Mouse (Mus musculus): ENCODE results near the gene Tap2.

Gene Tap2

DNA sequence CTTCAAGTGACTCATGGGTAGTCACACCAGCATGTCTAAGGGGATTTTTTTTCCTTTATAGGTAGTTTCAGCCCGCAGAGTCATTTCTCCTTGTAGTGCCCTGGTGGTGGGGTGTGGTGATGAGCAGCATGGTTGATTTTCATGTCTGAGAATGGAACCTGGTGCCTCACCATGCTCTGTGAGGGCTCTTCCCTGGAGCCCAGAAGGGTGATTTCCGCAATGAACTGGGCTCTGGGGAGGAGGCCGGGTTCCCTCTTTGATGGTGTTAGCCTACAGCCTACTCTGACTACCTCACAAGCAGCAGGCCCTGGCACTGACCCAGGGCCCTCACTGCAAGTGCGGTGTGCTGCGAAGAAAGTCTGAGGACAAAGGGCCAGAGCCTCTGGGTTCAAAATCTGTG lies at the start of gene Tap2:
Tap2 (plus strand) TSS at position 84 of the 400 bp plus-strand sequence.
- in situ Hi-C loops (cut with MboI, MseI), result no loop called here

DNA sequence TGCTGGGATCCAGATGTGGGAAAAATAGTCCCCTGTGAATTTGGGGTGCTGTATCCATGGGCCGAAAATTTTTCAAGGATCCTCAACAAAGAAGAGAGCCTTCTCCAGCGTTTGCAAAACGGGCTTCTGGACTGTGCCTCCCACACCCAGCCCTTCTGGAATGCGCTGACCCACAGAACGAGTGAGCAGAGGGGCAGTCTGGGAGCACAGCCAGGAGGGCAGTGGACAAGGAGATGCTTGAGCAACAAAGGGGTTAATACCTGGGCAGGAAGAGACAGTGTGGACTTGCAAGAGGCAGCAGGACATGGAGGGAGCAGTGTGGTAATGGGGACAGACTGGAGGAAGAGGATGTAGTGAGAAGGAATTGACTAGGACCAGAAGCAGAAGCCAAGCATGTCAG lies 47.8 kb upstream of the Tap2 start:
- in situ Hi-C loops (cut with MboI, MseI), result no loop called here

DNA sequence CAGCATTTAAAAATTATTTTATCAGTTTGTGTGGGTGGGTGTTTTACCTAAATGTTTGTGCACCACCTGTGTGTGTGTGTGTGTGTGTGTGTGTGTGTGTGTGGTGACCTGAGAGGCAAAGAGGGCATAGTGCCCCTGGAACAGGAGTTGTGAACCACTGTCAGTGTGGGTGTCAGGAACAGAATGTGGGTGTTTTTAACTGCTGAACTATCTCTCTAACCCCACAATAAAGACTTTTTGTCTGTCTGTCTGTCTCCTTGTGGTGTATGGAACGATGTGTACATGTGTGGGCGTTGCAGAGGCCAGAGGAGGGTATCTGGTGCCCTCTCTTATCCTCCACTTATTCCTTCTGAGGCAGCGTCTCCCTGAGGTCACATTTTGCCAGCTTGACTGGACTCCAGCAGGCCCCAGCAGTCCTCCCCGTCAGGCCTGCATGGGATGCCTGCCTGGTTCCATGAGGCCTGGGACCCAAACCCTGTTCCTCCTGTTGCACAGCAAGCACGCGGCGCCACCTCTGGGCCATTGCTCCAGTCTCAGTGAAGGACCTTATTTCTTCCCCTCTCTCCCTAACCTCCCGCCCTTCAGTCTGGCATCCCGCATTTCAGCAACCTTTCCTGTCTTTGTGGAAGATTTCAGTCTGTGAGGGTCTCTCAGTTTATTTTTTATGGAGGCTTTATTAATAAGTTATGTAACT lies 39.0 kb upstream of the Tap2 start:
- in situ Hi-C loops (cut with MboI, MseI), result no loop called here

GRCm38 (mm10) chr17:34165033-34165730 lies 38.1 kb upstream of the Tap2 start:
- in situ Hi-C loops (cut with MboI, MseI), result loop anchor here (5.0 kb wide), 2 partner anchors 33 to 83 kb away; no protein-coding TSS in a partner anchor

DNA sequence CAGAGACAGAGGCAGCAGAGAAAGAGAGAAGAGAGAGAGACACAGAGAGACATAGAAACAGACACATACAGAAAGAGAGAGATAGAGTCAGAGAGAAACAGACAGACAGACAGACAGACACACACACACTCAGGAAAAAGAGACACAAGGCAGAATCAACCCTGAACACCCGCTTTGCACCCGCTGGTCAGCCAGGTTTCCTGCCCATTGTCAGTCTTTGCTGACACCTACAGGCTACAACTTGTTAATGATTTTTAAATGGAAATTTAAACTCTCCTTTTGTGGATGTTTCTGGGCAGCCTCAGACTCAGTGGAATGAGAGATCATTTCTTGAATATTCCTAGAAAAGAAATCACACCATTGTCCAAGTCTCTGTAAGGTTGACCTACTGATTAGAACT lies 34.0 kb upstream of the Tap2 start:
- in situ Hi-C loops (cut with MboI, MseI), result loop anchor here (5.0 kb wide), 2 partner anchors 37 to 87 kb away; no protein-coding TSS in a partner anchor

DNA sequence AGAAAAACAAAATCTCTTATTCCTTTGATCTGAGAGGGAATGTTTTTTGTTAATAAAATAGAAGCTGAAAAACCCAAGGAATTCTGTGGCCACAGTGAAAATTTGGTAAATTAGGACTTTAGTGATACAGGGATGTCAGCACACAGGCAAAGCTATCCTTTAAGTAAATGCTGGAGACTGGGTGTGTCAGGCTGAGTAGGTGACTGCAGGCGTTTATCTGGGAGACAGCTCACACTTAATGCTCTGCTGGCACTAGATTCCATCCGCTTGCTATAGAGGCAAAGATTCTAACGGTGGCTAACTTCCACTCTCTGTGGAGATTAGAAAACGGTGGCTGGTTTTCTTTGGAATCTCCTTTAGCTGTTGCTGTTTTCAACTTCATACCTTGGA lies 32.8 kb upstream of the Tap2 start:
- in situ Hi-C loops (cut with MboI, MseI), result loop anchor here (5.0 kb wide), 1 partner anchor 37 kb away; no protein-coding TSS in a partner anchor

GRCm38 (mm10) chr17:34170877-34171498 lies 32.3 kb upstream of the Tap2 start:
- in situ Hi-C loops (cut with MboI, MseI), result loop anchor here (5.0 kb wide), 1 partner anchor 36 kb away; no protein-coding TSS in a partner anchor

DNA sequence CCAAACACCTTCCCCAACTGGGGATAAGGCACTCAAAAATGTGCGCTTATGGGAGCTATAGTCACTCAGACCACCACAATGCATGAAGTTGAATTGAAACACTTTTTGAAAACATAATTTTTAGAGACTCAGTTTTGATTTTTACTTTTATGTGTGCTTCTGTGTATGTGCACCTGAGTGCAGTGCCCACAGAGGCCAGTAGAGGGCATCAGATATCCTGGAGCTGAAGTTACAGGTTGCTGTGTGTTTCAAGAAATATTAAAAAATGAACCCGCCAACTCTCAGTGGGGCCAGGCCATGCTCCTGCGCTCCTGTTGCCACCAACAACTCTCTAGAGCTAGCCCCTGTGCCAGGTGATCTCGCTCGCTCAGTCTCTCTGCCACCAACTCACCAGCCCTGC lies 30.8 kb upstream of the Tap2 start:
- in situ Hi-C loops (cut with MboI, MseI), result loop anchor here (5.0 kb wide), 1 partner anchor 35 kb away; no protein-coding TSS in a partner anchor

GRCm38 (mm10) chr17:34174075-34174474 lies 29.3 kb upstream of the Tap2 start:
- in situ Hi-C loops (cut with MboI, MseI), result loop anchor here (5.0 kb wide), 1 partner anchor 33 kb away; no protein-coding TSS in a partner anchor

DNA sequence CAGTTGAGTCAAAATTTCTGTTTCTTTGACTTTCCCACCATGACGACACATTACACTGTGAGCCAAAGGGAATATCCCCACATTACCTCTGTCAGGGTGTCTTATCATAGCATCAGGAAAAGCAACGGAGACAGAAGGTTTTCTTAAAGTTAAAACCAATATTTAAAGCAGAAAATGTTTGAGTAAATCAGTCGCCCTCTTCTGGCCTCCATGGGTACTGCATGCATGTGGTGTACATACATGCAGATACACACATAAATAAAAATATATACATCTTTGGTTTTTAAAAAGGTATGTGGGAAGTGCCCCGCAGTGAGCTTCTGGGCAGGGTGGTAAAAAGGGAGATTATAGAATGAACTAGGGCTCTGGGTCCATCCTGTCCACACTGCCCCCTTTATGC lies 26.1 kb upstream of the Tap2 start:
- in situ Hi-C loops (cut with MboI, MseI), result loop anchor here (25.0 kb wide), 1 partner anchor 1685 kb away; the partner anchor contains the start of genes Nrm and Ppp1r18

GRCm38 (mm10) chr17:34179019-34179418 lies 24.3 kb upstream of the Tap2 start:
- in situ Hi-C loops (cut with MboI, MseI), result loop anchor here (25.0 kb wide), 1 partner anchor 1683 kb away; the partner anchor contains the start of genes Nrm and Ppp1r18

DNA sequence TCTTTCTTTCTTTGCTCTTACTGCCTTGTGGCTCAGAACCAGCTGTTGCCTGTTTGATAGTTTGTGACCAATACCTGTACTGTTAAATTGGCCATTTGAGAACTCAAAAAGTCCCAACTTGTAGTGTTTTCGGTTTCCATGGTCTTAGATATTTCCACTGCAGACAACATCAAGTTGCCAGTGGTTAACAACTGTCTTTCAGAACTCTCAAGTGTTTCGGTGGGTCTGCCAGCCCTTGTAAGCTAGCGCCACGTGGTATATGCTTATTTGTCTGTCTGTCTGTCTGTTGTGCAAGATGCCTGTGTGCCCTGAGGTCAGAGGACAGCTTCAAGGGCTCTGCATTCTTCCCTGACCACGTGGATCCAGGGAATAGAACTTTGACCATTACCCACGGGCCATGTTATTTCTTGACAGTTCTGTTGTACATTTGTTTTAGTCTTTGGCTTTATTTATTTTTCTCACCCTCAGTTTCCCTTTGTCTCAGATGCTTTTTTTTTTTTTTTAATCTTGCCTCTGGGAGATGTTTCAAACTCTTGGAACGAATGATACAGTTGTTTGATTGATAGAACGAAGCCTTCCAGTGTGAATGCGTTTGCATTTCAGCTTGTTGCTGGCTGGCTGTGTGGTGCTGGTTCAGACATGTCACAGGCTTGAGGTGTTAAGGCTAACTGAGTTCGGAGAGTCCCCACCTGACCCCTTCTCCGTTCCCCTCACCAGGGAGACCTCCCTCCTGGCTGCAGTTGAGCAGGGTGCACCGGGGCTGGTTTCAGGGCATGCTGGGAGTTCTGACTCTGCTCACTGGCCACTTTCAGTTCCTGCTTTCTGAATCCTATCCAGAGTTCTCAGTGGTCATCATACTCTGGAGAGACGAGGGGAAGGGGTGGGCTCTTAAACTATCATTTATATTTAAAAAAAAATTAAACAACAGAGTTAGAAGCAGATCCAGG lies 23.1 kb upstream of the Tap2 start:
- in situ Hi-C loops (cut with MboI, MseI), result loop anchor here (5.0 to 25.0 kb wide), 2 partner anchors 57 to 1682 kb away; partner anchors contain the start of genes H2-Ob, Nrm and Ppp1r18

- in situ Hi-C loops (cut with MboI, MseI), result loop anchor here (5.0 to 25.0 kb wide), 2 partner anchors 54 to 1679 kb away; partner anchors contain the start of genes H2-Ob, Nrm and Ppp1r18
Observed at GRCm38 (mm10) chr17:34183564-34184219, 19.6 kb upstream of the Tap2 start.

GRCm38 (mm10) chr17:34185526-34185925 lies 17.8 kb upstream of the Tap2 start:
- in situ Hi-C loops (cut with MboI, MseI), result loop anchor here (25.0 kb wide), 1 partner anchor 1677 kb away; the partner anchor contains the start of genes Nrm and Ppp1r18

- in situ Hi-C loops (cut with MboI, MseI), result loop anchor here (25.0 kb wide), 1 partner anchor 1675 kb away; the partner anchor contains the start of genes Nrm and Ppp1r18
Observed at GRCm38 (mm10) chr17:34186885-34187260, 16.5 kb upstream of the Tap2 start.

DNA sequence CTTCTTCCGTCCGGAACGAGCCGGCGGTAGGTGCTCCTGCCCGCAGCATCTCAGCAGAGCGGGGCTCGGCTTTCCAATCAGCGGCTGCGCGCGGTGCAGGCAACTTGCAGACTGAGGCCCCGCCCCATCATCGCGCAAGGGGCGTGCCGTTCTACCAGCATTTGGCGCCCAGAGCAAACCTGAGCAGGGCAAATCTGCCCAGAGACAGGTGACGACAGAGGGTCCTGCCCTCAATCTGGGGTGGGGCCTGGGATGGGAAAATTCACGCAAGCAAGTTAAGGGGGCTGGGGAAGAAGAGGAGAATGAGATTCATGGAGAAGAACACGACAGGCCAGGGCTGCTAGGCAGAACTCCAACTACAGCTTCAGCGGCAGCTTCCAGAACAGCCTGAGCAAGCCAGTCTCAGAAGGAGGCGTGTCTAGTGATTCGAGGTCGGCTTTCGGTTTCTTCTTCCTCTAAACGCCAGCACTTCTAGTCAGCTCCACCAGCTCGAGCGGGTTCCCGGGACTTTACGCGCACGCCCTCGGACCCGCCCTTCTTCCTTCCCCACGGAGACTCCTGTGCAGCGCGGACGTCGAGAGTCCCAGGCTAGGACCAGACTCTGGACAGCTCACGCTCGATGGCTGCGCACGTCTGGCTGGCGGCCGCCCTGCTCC lies 15.9 kb upstream of the Tap2 start, which contains the start of the genes Tap1 and Psmb9:
Tap1 (plus strand) TSS at position 293 of the 656 bp plus-strand sequence.
Psmb9 (minus strand) TSS at position 504 of the 656 bp plus-strand sequence.
- in situ Hi-C loops (cut with MboI, MseI), result loop anchor here (25.0 kb wide), 1 partner anchor 1675 kb away; the partner anchor contains the start of genes Nrm and Ppp1r18

GRCm38 (mm10) chr17:34188010-34188409 lies 15.3 kb upstream of the Tap2 start:
- in situ Hi-C loops (cut with MboI, MseI), result loop anchor here (25.0 kb wide), 1 partner anchor 1674 kb away; the partner anchor contains the start of genes Nrm and Ppp1r18

DNA sequence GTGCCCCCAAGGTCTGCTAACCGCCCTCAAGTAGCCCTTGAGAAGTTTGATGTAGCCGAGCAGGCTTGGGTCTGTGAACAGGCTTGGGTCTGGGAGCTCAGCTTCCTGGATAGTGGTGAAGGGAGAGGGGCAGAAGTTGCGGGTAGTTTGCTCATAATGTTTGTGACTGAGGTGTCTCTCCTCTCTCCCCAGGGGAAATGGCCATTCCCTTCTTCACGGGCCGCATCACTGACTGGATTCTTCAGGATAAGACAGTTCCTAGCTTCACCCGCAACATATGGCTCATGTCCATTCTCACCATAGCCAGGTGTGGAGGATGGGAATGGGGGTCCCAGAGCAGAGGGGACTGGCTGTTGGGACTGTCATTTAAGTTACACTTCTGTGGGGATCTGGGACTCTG lies 14.3 kb upstream of the Tap2 start:
- in situ Hi-C loops (cut with MboI, MseI), result loop anchor here (25.0 kb wide), 1 partner anchor 1673 kb away; the partner anchor contains the start of genes Nrm and Ppp1r18

GRCm38 (mm10) chr17:34192852-34193251 lies 10.5 kb upstream of the Tap2 start:
- in situ Hi-C loops (cut with MboI, MseI), result loop anchor here (10.0 to 25.0 kb wide), 2 partner anchors 508 to 1669 kb away; partner anchors contain the start of genes Hnrnpm, Nrm and Ppp1r18
